ENCODE assay signal across 8 mouse cellular contexts in genomic region chr12:87102165-87102631, GRCm38 (mm10). TPM values are rescaled to one million over a fixed set of nuclear protein-coding genes. Genes with fewer than 3 reads are reported as not detected.
DNase-seq lines count a peak whose midpoint lies in the region; ATAC-seq and TF ChIP-seq lines count a peak whose summit lies in the region.

Gene Ngb, minus strand, starts transcription at chr12:87102539.

- H3K4me2 ChIP-seq in forebrain, embryonic 11.5 days (ENCODE audit: low read depth, low read length, severe bottlenecking): peak within 1 kb of the TSS; percentile 43
- peak within 1 kb of the TSS; percentile 44 for H3K4me2 ChIP-seq in limb, embryonic 14.5 days (replicated peaks; ENCODE audit: low read depth, low read length, severe bottlenecking)
- peak within 1 kb of the TSS; percentile 80 for H3K4me2 ChIP-seq in neural tube, embryonic 15.5 days

- no peak for TF ChIP-seq POLR2A in limb, embryonic 14.5 days (IDR thresholded peaks at IDR 0.05; ENCODE audit: borderline replicate concordance, extremely low read depth, insufficient read depth, insufficient read length)

- peak within 1 kb of the TSS; percentile 40 for H3K4me3 ChIP-seq in layer of hippocampus, adult 2 months
- H3K4me3 ChIP-seq in forebrain, embryonic 11.5 days (ENCODE audit: low read depth, low read length): peak within 1 kb of the TSS; percentile 14; the same call in 1 of the 2 replicates
- peak within 1 kb of the TSS; percentile 24 for H3K4me3 ChIP-seq in limb, embryonic 14.5 days (replicated peaks; ENCODE audit: low read length)
- H3K4me3 ChIP-seq in neural tube, embryonic 15.5 days (replicated peaks): peak within 1 kb of the TSS; percentile 41

- no peak for ATAC-seq in forebrain, embryonic 11.5 days (replicated peaks; ENCODE audit: low FRiP score)
- no peak for ATAC-seq in limb, embryonic 14.5 days (ENCODE audit: low FRiP score, low read depth)
- peak; percentile 68 for ATAC-seq in neural tube, embryonic 15.5 days (ENCODE audit: low FRiP score)
- ATAC-seq in megakaryocyte progenitor cell, adult 5-6 weeks (replicated peaks; ENCODE audit: poor library complexity): no peak

- peaks cover 17% of the 10 kb centered on the region for H3K27me3 ChIP-seq in forebrain, embryonic 11.5 days (ENCODE audit: control insufficient read depth, insufficient read depth, low read length)
- H3K27me3 ChIP-seq in limb, embryonic 14.5 days (ENCODE audit: control insufficient read depth, insufficient read depth, low read length): peaks cover 10% of the 10 kb centered on the region; the same call in 1 of the 2 replicates
- peaks cover 30% of the 10 kb centered on the region for H3K27me3 ChIP-seq in neural tube, embryonic 15.5 days (replicated peaks)

- no peaks in the 10 kb centered on the region for H3K36me3 ChIP-seq in forebrain, embryonic 11.5 days (ENCODE audit: control insufficient read depth, insufficient read depth, low read length)
- H3K36me3 ChIP-seq in limb, embryonic 14.5 days (ENCODE audit: control insufficient read depth, insufficient read depth, low read length): no peaks in the 10 kb centered on the region
- H3K36me3 ChIP-seq in neural tube, embryonic 15.5 days: no peaks in the 10 kb centered on the region

- H3K27ac ChIP-seq in layer of hippocampus, adult 2 months: no peak within 1 kb of the TSS
- no peak within 1 kb of the TSS for H3K27ac ChIP-seq in forebrain, embryonic 11.5 days (ENCODE audit: low read depth, low read length)
- no peak within 1 kb of the TSS for H3K27ac ChIP-seq in limb, embryonic 14.5 days (replicated peaks; ENCODE audit: low read depth, low read length)
- no peak within 1 kb of the TSS for H3K27ac ChIP-seq in neural tube, embryonic 15.5 days (replicated peaks)

- no peaks in the 10 kb centered on the region for H3K9me3 ChIP-seq in forebrain, embryonic 11.5 days (ENCODE audit: control insufficient read depth, low read length)
- H3K9me3 ChIP-seq in limb, embryonic 14.5 days (ENCODE audit: control insufficient read depth, low read length): no peaks in the 10 kb centered on the region
- H3K9me3 ChIP-seq in neural tube, embryonic 15.5 days (replicated peaks): no peaks in the 10 kb centered on the region

- no peak for DNase-seq in layer of hippocampus, adult 2 months (ENCODE audit: low spot score in 2 of 2)
- no peak for DNase-seq in layer of hippocampus, adult 18-20 months (ENCODE audit: low spot score in 2 of 2)
- no peak for DNase-seq in forebrain, embryonic 11.5 days (ENCODE audit: low spot score)
- no peak for DNase-seq in limb, embryonic 14.5 days (ENCODE audit: low spot score)
- DNase-seq in natural killer cell, adult 2 months (ENCODE audit: low spot score in 2 of 2): no peak
- no peak for DNase-seq in frontal cortex, adult 2 months (ENCODE audit: extremely low spot score in 1 of 2, low spot score in 1 of 2)

- TF ChIP-seq CTCF in layer of hippocampus, adult 2 months (conservative IDR thresholded peaks at IDR 0.05): no peak

- H3K9ac ChIP-seq in forebrain, embryonic 11.5 days (ENCODE audit: low read length): no peak within 1 kb of the TSS
- H3K9ac ChIP-seq in limb, embryonic 14.5 days (ENCODE audit: low read depth, low read length, severe bottlenecking): peak within 1 kb of the TSS; percentile 1; the same call in 1 of the 2 replicates
- H3K9ac ChIP-seq in neural tube, embryonic 15.5 days (replicated peaks): peak within 1 kb of the TSS; percentile 18

- 3% methylated on average over 31 of the region's 32 CpGs for WGBS in forebrain, embryonic 11.5 days
- 6% methylated on average over 32 of the region's 32 CpGs for WGBS in limb, embryonic 14.5 days
- WGBS in neural tube, embryonic 15.5 days: 4% methylated on average over 32 of the region's 32 CpGs

- H3K4me1 ChIP-seq in forebrain, embryonic 11.5 days (replicated peaks; ENCODE audit: control insufficient read depth, insufficient read depth, low read length): peaks cover 8% of the 10 kb centered on the region; the same call in 1 of the 2 replicates
- no peaks in the 10 kb centered on the region for H3K4me1 ChIP-seq in limb, embryonic 14.5 days (ENCODE audit: control insufficient read depth, insufficient read depth, low read length)
- H3K4me1 ChIP-seq in neural tube, embryonic 15.5 days: peaks cover 11% of the 10 kb centered on the region

RNA-seq across cellular contexts. Expression of gene Ngb, which starts in this region (rescaled TPM):
- 1 to 10 TPM; 1.9 to 2.5 TPM for total RNA-seq in layer of hippocampus, adult 2 months (2021)
- 1 to 10 TPM; 2.5 to 3.0 TPM for total RNA-seq in layer of hippocampus, adult 18-20 months (2021)
- polyA plus RNA-seq in forebrain, embryonic 11.5 days (2014; fragmentation: Nextera tagmentation; extraction: Ambion mirVana): 0.49 and 0.84 TPM in 2 replicates
- polyA plus RNA-seq in limb, embryonic 14.5 days (2012; rRNA removed): 0.45 and 0.51 TPM in 2 replicates
- 0.19 and 0.48 TPM in 2 replicates for polyA plus RNA-seq in limb, embryonic 14.5 days (2014; fragmentation: Nextera tagmentation; extraction: Ambion mirVana)
- 3.1 and 4.1 TPM in 2 replicates for polyA plus RNA-seq in neural tube, embryonic 15.5 days (2015; fragmentation: Nextera tagmentation; extraction: Ambion mirVana)
- 0.49 TPM in 1 of 2 replicates, not detected in the other for total RNA-seq in megakaryocyte progenitor cell, adult 5-6 weeks (2015)
- total RNA-seq in megakaryocyte progenitor cell, adult 5-6 weeks (2017): 0.51 and 0.75 TPM in 2 replicates
- 3.2 and 4.2 TPM in 2 replicates for polyA plus RNA-seq in frontal cortex, adult 2 months (2012; rRNA removed)
